Mouse (Mus musculus) embryonic fibroblast, embryonic 13.5 days (primary cell): ENCODE results near the gene Mier2. TPM values are rescaled to one million over a fixed set of nuclear protein-coding genes. Genes with fewer than 3 reads are reported as not detected.

Source experiments
- H3K27ac ChIP-seq: 2 replicates; pipeline ENCODE4 v1.5.1; 2012; ENCODE audit warnings: low read length, control low read depth, inconsistent platforms; ENCODE audit not compliant: insufficient read depth
- H3K4me1 ChIP-seq: 2 replicates; pipeline ENCODE4 v1.6.1; 2011; ENCODE audit warnings: low read length; ENCODE audit not compliant: control insufficient read depth, insufficient read depth
- H3K4me3 ChIP-seq: 2 replicates; pipeline ENCODE4 v1.5.1; 2011; ENCODE audit warnings: mild to moderate bottlenecking, control low read depth, low read length; ENCODE audit not compliant: insufficient read depth
- CTCF ChIP-seq: IDR thresholded peaks from 2 replicates; pipeline ENCODE4 v1.5.1; 2011; ENCODE audit warnings: mild to moderate bottlenecking, control low read depth, low read length, moderate library complexity, borderline replicate concordance; ENCODE audit not compliant: insufficient read depth
- POLR2A ChIP-seq: IDR thresholded peaks from 2 replicates; pipeline ENCODE4 v1.6.1; 2011; ENCODE audit warnings: low read depth, mild to moderate bottlenecking, control low read depth, low read length, moderate library complexity
- polyA plus RNA-seq: library from polyadenylated mRNA; stranded (reverse); fragments of >200 nt; gene quantifications from 2 replicates; pipeline ENCODE4 v1.2.4, GENCODE M21; 2011; ENCODE audit warnings: low read depth; ENCODE audit not compliant: missing spikeins, insufficient read length

Gene Mier2
- polyA plus RNA-seq, result 24.7 and 33.6 TPM in 2 replicates

GRCm38 (mm10) chr10:79554330-79555237 is at the start of gene Mier2:
Gene Mier2, minus strand, starts transcription at chr10:79555199.
- no peak within 1 kb of the TSS for H3K27ac ChIP-seq
- peak within 1 kb of the TSS; percentile 77 for H3K4me3 ChIP-seq
- TF ChIP-seq CTCF (no peak), POLR2A (peak; percentile 59; the same call in 1 of the 2 replicates)
- peaks cover 3% of the 10 kb centered on the region; the same call in 1 of the 2 replicates for H3K4me1 ChIP-seq

- Histone ChIP-seq H3K4me3 (no peak overlapping the region), H3K27ac (no peak overlapping the region), H3K4me1 (no peaks in the 10 kb centered on the region)
- TF ChIP-seq POLR2A, result no peak
- no peak for TF ChIP-seq CTCF
Measured at GRCm38 (mm10) chr10:79597936-79598230, 42.9 kb upstream of the Mier2 start.

GRCm38 (mm10) chr10:79597051-79597935 is 42.3 kb upstream of the Mier2 start:
- Histone ChIP-seq H3K4me3 (no peak overlapping the region), H3K27ac (no peak overlapping the region)
- TF ChIP-seq POLR2A (no peak), CTCF (no peak)

GRCm38 (mm10) chr10:79595590-79595929 is 40.6 kb upstream of the Mier2 start:
- Histone ChIP-seq H3K4me3 (no peak overlapping the region), H3K27ac (no peak overlapping the region), H3K4me1 (no peaks in the 10 kb centered on the region)
- TF ChIP-seq POLR2A (no peak), CTCF (no peak)

More at GRCm38 (mm10) chr10:79597051-79597935, 42.3 kb upstream of the Mier2 start:
- no peaks in the 10 kb centered on the region for H3K4me1 ChIP-seq

- H3K4me1 ChIP-seq, result no peaks in the 10 kb centered on the region
- no peak overlapping the region for H3K4me3 ChIP-seq
- H3K27ac ChIP-seq, result no peak overlapping the region
- TF ChIP-seq POLR2A (no peak), CTCF (peak; percentile 98)
Measured at GRCm38 (mm10) chr10:79594872-79595589, 40.0 kb upstream of the Mier2 start.

- no peak overlapping the region for H3K27ac ChIP-seq
- no peak overlapping the region for H3K4me3 ChIP-seq
- TF ChIP-seq POLR2A, result no peak
- no peak for TF ChIP-seq CTCF
- no peaks in the 10 kb centered on the region for H3K4me1 ChIP-seq
Measured at GRCm38 (mm10) chr10:79594111-79594510, 39.1 kb upstream of the Mier2 start.

- TF ChIP-seq POLR2A, result no peak
- TF ChIP-seq CTCF, result no peak
- H3K27ac ChIP-seq, result no peak overlapping the region
- no peak overlapping the region for H3K4me3 ChIP-seq
- H3K4me1 ChIP-seq, result no peaks in the 10 kb centered on the region
Measured at GRCm38 (mm10) chr10:79590702-79591101, 35.7 kb upstream of the Mier2 start.

GRCm38 (mm10) chr10:79587752-79588126 is 32.7 kb upstream of the Mier2 start:
- Histone ChIP-seq H3K4me1 (no peaks in the 10 kb centered on the region), H3K27ac (no peak overlapping the region), H3K4me3 (no peak overlapping the region)
- TF ChIP-seq POLR2A (no peak), CTCF (no peak)

- Histone ChIP-seq H3K4me3 (no peak within 1 kb of the TSS), H3K4me1 (no peaks in the 10 kb centered on the region), H3K27ac (no peak within 1 kb of the TSS)
- no peak for TF ChIP-seq CTCF
Measured at GRCm38 (mm10) chr10:79587061-79587751, 32.2 kb upstream of the Mier2 start, which contains the start of gene Theg. Gene Theg, minus strand, starts transcription at chr10:79587331.
